Mouse (Mus musculus) heart, adult 2 months (tissue): ENCODE measurements around the gene Gm20671.

Experiments used
- CTCF ChIP-seq: fragments of 200-600 bp; IDR thresholded peaks from 2 replicates; pipeline ENCODE4 v1.8.1; 2022; ENCODE audit warnings: antibody characterized with exemption, mild to moderate bottlenecking, moderate library complexity
- EP300 ChIP-seq: fragments of 200-500 bp; IDR thresholded peaks from 2 replicates; pipeline ENCODE4 v1.6.1; 2011; ENCODE audit warnings: low read depth, low read length, control low read depth; ENCODE audit not compliant: insufficient read depth
- POLR2A ChIP-seq: fragments of 200-500 bp; IDR thresholded peaks from 2 replicates; pipeline ENCODE4 v1.6.1; 2011; ENCODE audit warnings: mild to moderate bottlenecking, low read depth, low read length, control low read depth; ENCODE audit not compliant: insufficient read depth

DNA sequence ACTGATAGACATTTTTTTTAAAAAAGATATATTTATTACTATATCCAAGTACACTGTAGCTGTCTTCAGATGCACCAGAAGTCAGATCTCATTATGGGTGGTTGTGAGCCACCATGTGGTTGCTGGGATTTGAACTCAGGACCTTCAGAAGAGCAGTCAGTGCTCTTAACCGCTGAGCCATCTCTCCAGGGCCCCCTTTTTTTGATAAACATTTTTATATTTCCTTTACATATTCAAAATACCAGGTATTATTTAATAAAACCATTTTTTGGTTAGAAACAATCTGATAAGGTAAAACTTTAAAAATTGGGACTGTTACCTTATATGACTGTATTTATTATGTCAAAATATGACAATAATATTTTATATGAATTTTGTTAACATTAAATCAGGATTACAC is 34.2 kb upstream of the Gm20671 start:
- TF ChIP-seq EP300, result no peak
- no peak for TF ChIP-seq POLR2A
- no peak for TF ChIP-seq CTCF
